Mouse (Mus musculus) right cerebral cortex, adult 2 months (tissue): ENCODE results near the gene Trim54.

ENCODE experiments used
- DNase-seq, 2 experiments: peaks; one replicate each; pipeline ENCODE4 v3.0.0; 2021 to 2022; ENCODE audit warnings: low spot score in 2 of 2

Trim54 gene

DNA sequence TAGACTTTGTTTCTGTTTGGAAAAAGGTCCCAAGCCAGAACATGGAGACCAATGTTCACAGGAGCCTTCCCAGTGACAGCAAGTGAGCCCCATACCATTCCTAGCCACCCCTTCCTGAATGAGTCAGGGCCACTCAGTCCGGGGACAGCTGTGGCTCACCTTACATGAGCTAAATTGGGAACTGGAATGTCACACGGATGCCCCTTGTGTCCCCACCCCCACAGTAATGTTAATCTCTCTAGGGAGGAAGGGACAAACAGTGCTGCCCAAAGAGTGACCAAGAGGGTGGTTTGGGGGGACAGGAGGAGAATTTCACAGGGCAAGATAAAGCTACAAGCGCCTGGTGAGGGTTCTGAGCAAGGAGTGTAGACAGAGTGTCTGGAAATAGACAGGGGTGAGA is at the start of gene Trim54:
Gene Trim54, plus strand, starts transcription at position 359 of the 400 bp plus-strand sequence.
- DNase-seq: no peak

DNA sequence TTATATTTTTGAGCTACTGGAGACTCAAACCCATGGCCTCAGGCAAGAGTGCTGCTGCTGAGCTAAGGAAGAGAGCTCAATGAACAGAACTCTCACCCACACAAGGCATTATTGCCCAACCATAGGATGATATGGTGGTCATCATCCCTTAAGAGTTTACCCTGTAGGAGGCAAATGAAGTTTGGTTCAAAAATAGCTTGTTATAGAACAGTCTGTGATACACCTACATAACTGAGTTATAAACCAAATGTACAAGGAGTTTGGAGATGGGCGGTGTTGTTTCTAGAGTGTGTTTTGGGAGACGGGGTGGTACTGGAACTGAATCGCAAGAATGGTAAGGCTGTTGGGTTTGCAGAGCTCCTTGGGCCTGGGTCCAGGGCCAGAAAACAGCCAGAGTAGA is 46.7 kb upstream of the Trim54 start:
- no peak for DNase-seq

DNA sequence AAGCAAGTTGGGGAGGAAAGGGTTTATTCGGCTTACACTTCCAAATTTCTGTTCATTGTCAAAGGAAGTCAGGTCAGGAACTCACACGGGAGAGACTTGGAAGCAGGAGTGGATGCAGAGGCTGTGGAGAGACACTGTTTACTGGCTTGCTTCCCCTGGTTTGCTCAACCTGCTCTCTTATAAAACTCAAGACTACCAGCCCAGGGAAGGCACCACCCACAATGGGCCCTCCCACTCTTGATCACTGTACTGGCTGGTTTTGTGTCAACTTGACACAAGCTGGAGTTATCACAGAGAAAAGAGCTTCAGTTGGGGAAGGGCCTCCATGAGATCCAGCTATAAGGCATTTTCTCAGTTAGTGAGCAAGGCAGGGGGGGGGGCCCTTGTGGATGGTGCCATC is 45.5 kb upstream of the Trim54 start:
- DNase-seq: no peak

DNA sequence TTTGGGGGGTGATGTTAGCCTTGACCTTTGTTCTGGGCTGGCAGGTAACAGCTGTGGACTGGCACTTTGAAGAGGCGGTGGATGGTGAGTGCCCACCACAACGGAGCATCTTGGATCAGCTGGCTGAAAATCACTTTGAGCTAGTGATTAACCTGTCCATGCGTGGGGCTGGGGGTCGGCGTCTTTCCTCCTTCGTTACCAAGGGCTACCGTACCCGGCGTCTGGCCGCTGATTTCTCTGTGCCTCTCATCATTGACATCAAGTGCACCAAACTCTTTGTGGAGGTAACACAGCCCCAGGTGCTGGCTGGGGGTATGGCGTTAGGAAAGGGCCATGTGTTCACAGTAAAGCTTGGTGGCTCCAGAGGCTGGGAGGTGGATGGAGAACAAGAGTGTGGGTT is 44.7 kb upstream of the Trim54 start:
- DNase-seq: no peak

DNA sequence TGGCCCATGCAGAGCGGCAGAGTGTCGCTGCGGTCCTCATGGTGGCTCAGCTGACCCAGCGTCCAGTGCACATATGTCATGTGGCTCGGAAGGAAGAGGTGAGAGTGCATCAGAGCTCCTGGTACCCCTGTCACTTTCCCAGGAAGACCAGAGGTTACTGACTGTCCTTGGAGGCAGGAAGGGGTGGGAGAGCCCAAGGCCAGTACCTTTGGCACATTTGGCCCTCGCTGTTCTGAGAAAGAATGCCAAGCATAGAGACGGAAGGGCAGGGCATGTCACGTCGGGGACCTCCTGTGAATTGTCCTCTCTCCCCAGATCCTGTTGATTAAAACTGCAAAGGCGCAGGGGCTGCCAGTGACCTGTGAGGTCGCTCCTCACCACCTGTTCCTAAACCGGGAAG is 43.3 kb upstream of the Trim54 start:
- DNase-seq: no peak

DNA sequence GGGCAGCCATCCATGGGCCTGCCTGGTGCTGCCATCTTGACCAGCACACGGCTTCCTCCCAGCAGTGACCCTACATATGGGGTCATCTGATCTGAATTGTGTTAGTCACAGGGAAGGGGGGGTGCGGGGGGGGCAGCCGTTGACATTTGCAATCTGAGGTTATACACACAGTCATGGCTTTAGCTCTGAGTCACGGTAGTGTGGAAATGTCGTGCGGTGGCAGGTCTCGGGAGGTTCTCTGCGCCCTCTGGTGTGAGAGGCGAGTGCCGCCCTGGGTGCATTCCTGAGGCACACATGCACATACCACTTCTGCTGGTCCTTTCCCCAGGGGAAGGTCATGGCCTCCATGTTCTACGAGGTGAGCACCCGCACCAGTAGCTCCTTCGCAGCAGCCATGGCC is 40.2 kb upstream of the Trim54 start:
- DNase-seq: no peak

DNA sequence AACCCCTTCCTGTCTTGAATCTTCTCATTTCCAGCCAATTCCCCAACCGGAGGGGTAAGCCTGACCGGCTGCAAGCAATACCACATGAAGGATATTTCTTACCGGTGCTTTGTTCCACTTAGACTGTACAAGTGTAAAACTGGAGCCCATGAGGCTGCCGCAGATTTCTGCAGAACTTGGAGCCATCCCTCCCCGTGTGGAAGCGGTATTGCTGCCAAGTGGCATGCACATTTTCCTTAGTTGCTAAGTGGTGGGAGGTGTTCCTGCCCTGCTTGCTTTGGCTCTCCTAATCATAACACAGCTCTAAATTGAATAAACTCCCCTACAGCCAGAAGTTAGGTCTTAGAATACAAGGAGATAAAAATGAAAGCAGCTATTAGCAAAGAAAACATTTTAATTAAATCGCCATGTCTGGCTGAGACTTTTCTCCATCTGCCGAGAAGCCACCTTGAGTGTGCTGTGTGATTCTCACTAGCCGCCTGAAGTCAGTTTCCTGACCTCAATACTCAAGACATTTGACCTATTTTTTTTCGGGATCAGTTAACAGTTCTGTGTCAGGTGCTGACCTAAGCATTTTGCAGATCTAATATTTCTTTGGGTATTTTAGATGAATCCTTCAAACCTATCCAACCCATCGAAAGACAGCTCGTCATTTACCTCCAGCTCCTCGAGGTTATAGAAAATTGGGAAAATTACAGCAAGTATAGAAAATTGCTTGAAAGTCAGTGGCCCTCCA is 36.3 kb upstream of the Trim54 start:
- peak; percentile 76 to 77 for DNase-seq

DNA sequence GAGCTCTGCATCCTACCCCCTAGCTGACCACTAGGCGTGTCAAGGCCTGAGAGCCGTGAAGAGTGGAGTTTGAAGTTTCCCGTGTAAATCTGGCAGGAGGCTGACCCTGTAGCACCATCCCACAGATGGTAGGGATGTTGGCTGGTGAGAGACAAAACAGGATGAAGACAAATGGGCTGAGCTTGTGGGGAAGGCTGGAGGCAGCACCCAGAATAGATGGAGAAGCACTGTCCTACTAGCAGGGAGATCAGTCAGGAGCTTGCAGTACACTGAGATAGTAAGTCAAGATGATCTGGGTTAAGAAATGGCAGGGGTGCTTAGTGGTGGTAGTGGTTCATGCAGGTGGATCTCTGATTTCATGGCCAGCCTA is 35.7 kb upstream of the Trim54 start:
- no peak for DNase-seq

DNA sequence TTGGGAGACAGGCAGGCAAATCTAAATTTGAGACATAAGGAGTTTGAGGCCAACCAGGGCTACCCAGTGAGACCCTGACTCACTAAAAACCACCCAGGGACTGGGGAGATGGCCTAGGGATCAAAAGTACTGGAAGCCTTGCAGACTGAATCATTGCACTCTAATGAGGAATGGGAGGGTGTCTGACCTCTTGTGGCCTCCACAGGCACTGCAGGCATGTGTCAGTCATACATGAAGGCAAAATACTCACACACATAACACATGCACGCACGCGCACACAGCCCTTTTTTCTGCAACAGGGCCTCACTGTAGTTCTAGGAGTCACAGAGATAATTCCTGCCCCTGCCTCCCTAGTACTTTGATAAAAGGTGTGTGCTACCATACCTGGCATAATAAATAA is 35.1 kb upstream of the Trim54 start:
- no peak for DNase-seq

DNA sequence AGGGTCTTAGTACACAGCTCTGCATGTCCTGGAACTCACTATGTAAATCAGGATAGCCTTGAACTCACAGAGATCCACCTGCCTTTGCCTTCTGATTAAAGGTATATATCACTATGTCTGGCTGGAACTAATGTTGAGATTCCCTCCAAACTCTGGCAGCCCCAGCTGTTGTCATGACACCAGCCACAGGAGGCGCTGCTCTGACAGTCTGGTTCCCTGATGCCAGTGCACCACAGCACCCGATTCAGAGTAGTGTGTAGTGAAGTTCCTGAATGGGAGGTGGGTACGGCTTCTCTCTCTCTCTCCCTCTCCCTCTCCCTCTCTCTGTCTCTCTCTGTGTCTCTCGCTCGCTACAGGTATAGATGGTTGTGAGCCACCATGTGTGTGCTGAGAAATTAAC is 34.2 kb upstream of the Trim54 start:
- DNase-seq: peak; percentile 63 to 66

DNA sequence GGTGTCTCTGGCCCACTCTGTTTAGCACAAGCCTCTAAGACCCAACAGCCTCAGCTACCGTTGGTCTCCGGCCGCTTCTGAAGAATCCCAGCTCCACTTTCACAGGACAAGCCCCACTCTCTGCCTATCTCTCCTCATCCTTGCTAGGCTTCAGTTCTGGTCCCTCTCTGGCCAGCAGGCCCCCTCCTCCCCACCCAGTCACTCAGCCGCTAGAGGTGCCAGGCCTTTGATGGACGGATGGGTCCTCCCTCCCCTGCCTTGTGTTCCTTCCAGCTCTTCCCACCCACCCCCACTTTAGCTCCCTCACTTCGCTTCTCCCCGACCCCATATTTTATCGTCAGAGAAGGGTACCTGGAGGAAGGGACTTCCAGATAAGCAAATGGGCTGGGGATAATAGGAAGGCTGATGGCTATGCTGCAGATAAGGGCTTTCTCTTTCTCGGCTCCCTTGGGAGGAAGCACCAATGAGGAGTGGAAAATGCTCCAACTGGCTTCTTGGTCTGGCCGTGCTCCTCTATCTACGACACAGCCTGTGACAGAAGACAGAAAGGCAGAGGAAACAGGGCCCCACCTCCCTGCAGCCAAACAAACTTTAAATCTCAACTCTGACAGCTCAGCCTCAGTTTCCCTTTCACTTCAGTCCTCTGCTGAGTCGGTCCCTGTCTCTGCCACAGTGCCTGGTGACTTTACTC is 33.4 kb upstream of the Trim54 start:
- DNase-seq: no peak

DNA sequence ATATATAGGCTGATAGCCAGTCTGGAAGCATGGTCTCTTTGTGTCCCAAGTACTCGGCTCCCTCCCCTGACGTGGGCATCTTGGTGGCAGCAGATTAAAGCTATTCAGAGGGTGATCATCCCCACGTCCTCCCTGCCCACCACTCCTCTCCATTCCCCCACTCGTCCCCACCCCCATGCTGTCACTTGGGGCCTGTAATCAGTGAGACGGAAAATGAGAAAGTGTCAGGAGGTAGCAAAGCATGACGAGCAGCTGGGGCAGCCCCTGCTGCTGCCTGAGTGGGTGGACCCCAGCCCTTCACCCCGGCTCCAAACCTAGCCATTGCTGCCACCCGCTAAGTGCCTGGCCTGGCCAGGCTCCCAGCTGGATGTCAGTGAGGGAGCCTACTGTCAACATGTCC is 32.6 kb upstream of the Trim54 start:
- no peak for DNase-seq

DNA sequence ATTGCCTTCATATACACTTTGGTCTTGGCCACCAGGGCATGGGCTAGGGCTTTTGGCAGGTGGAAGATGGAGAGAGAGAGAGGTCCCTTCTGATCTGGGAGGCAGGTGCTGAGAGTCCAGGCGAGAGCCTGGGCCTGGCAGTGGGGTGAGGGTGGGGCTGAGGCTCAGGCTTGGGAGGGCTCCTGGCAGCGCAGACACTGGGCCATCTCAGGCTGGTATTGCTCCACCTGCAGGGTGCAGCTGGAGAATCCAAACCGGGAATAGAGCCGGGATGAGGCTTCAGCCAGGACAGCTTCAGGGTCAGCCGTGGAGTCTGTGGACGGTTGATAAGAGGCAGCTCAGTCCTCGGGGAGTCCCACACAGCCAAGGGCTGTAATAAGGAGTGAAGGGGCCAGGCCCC is 29.9 kb upstream of the Trim54 start:
- no peak for DNase-seq

DNA sequence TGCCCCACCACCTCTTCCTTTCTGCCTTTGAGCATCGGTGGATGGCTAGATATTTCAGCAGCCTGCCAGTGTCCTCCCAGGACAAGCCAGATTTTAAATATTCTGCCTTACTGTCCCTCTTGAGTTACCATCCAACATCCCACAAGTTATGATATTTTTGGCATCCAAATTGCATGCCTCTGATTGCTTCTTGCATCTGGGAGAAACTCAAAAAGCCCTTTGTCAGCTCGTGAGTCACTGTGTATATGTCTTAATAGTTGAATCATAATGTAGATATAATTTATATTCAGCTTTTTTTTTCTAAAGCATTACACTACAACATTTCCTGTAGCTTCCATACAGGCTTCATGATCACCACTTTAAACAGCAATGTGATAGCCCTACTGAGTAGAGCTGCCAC is 29.4 kb upstream of the Trim54 start:
- DNase-seq: no peak

DNA sequence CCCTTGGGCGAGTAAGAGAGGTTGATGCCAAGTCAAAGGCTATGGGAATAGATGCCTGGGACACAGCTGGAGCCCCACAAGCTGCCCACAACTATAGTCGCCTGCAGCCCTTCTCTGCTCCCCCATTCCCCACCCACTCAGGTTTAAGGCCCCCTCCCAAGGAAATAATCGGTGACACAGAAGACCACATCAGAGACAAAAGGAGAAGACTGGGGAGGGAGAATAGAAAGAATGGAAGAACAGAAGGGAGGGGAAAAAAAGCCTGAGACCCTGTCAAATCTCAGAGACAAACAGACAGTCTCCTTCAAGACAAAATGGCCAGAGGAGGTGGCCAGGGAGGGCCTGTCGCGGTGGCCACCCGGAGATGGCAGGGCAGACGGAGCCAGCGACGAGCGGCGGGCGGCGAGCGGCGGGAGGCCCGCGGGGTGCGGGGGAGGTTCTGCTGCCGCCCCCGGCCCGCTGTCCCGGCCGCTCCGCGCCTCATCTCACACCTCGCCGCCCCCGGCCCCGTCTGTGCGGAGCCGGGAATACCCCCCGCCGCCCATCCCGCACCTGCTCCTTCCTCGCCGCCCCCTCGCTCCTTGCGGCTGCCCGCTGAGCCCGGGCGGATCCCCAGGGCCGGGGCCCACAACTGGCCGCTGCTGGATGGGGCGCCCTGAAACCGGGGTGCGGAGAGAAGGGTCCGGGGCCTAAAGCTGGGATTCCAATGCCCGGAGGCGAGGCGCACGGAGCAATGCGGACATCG is 24.1 kb upstream of the Trim54 start:
- DNase-seq: peak; percentile 68 to 70

DNA sequence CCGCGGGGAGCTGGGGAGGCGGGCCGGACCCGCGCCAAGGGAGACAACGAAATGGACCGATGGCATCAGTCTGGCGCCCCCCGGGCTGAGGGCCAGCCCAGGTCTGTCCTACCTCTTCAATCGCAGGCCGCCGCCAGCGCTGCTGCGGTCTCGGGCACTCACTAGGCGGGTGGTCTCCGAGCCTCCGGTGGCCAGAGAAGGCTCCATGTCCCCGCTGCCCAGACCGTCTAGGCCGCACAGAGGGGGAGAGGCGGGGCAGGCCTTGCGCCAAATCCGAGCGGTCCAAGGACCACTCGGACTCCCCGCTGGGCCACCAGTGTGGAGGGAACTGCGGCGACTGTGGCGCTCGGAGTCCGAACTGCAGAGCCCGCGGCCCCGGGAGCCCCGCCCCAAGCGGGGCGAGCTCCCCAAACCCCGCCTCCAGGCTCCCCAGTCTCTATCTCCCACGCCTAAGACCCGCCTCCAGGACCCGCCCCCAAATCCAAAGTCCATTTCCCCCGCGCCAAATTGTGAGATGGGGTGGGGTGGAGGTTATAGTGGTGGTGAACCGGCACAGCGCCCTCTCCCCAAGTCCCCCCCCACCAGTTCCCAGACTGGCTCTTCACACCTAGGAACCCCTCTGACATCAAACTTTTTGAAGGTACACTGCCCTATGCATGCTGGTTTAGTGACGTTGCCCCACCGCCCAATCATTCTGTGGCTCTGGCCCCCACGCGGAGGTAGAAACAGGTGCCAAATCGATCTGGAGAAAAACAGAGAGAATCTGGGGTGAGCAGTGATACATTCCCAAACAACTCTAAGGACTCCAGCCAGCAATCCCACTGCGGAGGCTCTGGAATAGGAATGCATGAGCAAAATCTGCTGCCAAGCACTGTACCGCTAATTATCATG is 23.1 kb upstream of the Trim54 start:
- peak; percentile 62 to 65 for DNase-seq

DNA sequence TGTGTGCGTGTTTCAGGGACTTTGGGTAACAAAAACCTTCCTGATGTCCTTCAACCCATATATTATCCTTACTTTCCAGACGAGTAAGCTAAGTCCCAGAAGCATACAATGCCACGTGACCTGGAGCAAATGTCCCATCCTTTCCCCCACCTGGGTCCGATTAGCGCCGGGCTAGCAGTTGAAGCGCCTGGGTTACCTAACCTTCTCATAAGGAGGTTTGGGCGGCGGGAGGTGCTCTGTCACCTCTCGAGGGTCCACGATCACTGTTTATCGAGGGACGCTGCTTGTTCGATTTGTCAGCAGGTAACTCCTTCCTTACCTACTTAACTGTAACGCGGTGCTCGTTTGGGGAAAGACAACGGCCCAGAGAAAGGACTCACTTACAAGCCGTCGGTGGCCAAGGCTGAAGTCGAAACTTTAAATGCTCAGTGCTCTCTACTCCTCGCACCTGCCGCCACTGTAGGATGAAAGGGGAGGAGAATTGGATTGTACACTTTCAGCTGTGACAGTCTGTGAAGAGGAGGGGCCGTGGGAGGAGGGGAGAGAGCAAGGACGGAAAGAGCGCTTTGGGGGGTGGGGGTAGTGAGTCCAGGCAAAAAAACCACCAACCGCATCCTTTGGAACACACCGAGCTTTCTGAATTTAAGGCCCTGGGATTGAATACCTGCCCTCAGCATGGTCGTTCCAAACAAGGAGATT is 22.3 kb upstream of the Trim54 start:
- DNase-seq: peak in 1 of 2 experiments; percentile 56

DNA sequence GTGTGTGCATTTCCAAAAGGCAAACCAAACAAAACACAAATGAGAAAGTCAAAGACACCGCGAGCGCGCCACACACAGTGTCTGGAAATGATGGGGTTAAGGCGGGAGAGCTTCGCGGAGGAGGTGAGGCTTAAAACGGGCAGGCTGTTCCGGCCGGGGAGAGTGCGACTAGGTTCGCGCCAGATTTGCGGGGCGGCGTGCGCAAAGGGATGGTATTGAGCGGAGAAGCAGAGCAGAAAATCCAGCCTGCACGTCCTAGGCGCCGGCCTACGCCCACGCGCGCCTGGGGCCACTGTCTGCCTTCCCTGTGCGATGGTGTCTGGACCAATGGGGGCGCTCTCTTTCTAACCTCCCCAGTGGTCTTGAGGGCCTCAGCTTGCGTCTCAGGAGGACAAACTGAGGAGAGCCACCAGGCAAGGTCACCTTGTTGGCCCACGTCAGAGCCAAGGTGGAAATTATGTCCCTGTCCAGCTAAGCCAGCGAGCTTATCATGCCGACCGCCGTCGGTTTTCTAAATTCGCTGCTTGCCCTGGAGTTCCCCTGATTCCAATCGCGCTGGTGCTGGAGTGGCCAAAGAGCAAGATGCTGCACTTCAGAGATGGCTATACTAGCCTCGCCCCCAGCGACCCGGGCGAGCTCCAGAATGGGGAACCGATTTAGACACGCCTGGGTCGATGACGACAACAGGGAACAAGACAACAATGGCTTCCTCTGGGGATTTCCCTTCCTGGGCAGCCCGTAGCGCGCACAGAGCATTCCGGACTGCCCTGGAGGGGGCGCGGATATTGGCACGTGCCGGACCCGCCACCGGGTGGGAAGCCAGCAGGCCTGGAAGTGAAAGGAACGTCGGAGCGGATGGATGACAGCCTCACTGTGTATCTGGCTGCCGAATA is 21.5 kb upstream of the Trim54 start:
- peak; percentile 65 to 69 for DNase-seq

DNA sequence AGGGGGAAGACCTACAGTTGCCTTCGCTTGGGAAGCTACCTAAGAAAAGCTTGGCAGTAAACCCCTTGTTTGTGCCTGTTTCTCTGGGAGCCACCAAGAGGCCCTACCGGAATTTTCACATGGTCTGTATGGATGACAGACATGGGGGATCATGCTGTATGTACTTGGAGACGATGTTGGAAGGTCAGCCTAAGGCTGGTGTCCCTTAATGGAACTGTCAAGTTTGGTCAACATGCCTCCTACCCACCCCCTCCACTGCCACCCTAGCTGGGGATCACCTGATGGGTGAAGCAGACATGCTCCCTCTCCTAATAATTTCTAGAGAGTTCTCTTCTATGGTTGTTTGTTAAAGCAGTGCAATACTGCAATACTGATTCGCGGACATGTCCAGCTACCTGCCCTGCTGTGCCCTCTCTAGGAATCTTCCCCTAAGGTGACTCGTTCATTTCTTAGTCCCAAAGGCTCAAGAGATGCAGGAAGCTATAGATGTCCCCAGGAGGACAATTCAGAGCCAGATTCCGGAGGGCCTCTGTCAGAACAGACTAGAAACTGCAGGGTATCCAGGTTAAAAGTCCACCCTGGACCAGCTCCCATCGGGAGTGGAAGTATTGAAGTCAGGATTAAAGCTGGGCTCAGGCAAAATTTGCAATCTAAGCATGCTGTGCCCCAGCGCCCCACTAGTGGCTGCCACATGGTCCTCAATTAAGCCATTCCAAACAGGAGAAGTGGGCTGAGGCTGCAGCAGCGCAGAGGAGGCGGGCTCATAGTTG is 20.6 kb upstream of the Trim54 start:
- DNase-seq: no peak
